Mouse (Mus musculus) hindbrain, postnatal 0 days (tissue): ENCODE measurements around the gene Ms4a13. TPM values are rescaled to one million over a fixed set of nuclear protein-coding genes. Genes with fewer than 3 reads are reported as not detected.

ENCODE experiments used
- ATAC-seq: fragments of 200-750 bp; cut with Nextera tagmentation; 2 replicates; pipeline ENCODE4 v1.8.0; 2017; ENCODE audit warnings: mild to moderate bottlenecking, moderate TSS enrichment, moderate library complexity
- DNase-seq: peaks from one replicate; pipeline ENCODE4 v3.0.0-alpha.2; 2015; ENCODE audit warnings: low spot score
- H3K27ac ChIP-seq: fragments of 300-500 bp; sonication (generic); 2 replicates; pipeline ENCODE4 v1.5.1; 2014; ENCODE audit warnings: mild to moderate bottlenecking
- H3K27me3 ChIP-seq: fragments of 300-500 bp; sonication (generic); 2 replicates; pipeline ENCODE4 v1.6.1; 2014; ENCODE audit warnings: low read length, mixed read lengths; ENCODE audit not compliant: insufficient read depth
- H3K36me3 ChIP-seq: fragments of 300-500 bp; sonication (generic); 2 replicates; pipeline ENCODE4 v1.6.1; 2014; ENCODE audit warnings: low read length, mixed read lengths; ENCODE audit not compliant: insufficient read depth
- H3K4me1 ChIP-seq: fragments of 300-500 bp; sonication (generic); 2 replicates; pipeline ENCODE4 v1.6.1; 2014; ENCODE audit warnings: antibody characterized with exemption, low read length, mixed read lengths; ENCODE audit not compliant: insufficient read depth
- H3K4me2 ChIP-seq: fragments of 300-500 bp; sonication (generic); 2 replicates; pipeline ENCODE4 v1.6.1; 2014; ENCODE audit warnings: low read depth, mild to moderate bottlenecking, low read length, moderate library complexity, mixed read lengths
- H3K4me3 ChIP-seq: fragments of 300-500 bp; sonication (generic); 2 replicates; pipeline ENCODE4 v1.5.1; 2014; ENCODE audit warnings: low read length
- H3K9ac ChIP-seq: fragments of 300-500 bp; sonication (generic); replicated peaks from 2 replicates; pipeline ENCODE4 v1.6.1; 2014; ENCODE audit warnings: mild to moderate bottlenecking, low read length, moderate library complexity, mixed read lengths
- H3K9me3 ChIP-seq: fragments of 300-500 bp; sonication (generic); 2 replicates; pipeline ENCODE4 v1.6.1; 2016; ENCODE audit warnings: low read length, mixed read lengths
- CTCF ChIP-seq: IDR thresholded peaks from 2 replicates; pipeline ENCODE4 v1.5.1; 2016; ENCODE audit warnings: antibody characterized with exemption, control low read depth, low read depth
- WGBS: fragments of 180-500 bp; shearing (Covaris S2); extraction: QIAGEN DNeasy Blood & Tissue Kit; methylation state at CpG from one replicate; pipeline ENCODE4 v1.1.7; 2014; 5-methylcytosine and 5-hydroxymethylcytosine counted together
- polyA plus RNA-seq: library from polyadenylated mRNA; unstranded; fragments of >200 nt; fragmentation: Nextera tagmentation; extraction: Ambion mirVana; gene quantifications from 2 replicates; pipeline ENCODE4 v1.2.1, GENCODE M21; 2015
- total RNA-seq: library from RNA; depleted of rRNA; stranded (reverse); fragments of >200 nt; gene quantifications from 2 replicates; pipeline ENCODE4 v1.2.3, GENCODE M21; 2014; rRNA removed

Gene Ms4a13
- total RNA-seq (not detected in 2 replicates), polyA plus RNA-seq (not detected in 2 replicates)

- no peaks in the 10 kb centered on the region for H3K36me3 ChIP-seq
- H3K4me3 ChIP-seq, result no peak within 1 kb of the TSS
- H3K27me3 ChIP-seq, result no peaks in the 10 kb centered on the region
- H3K4me2 ChIP-seq, result no peak within 1 kb of the TSS
- H3K27ac ChIP-seq, result no peak within 1 kb of the TSS
- no peak within 1 kb of the TSS for H3K9ac ChIP-seq
- TF ChIP-seq CTCF, result no peak
- no peak for ATAC-seq
- no peaks in the 10 kb centered on the region for H3K9me3 ChIP-seq
- 65% methylated on average over 12 of the region's 12 CpGs for WGBS
- H3K4me1 ChIP-seq, result no peaks in the 10 kb centered on the region
- no peak for DNase-seq
Observed at GRCm38 (mm10) chr19:11196546-11196945, at the start of gene Ms4a13. Gene Ms4a13 (minus strand): TSS chr19:11196737.

- H3K36me3 ChIP-seq, result no peaks in the 10 kb centered on the region
- ATAC-seq, result no peak
- H3K27me3 ChIP-seq, result no peaks in the 10 kb centered on the region
- H3K4me1 ChIP-seq, result no peaks in the 10 kb centered on the region
- H3K4me3 ChIP-seq, result no peak overlapping the region
- no peak overlapping the region for H3K9ac ChIP-seq
- TF ChIP-seq CTCF, result no peak
- H3K9me3 ChIP-seq, result no peaks in the 10 kb centered on the region
- no peak overlapping the region for H3K27ac ChIP-seq
- no peak overlapping the region for H3K4me2 ChIP-seq
- DNase-seq, result no peak
Observed at GRCm38 (mm10) chr19:11244230-11244629, 47.7 kb upstream of the Ms4a13 start.

- no peak for TF ChIP-seq CTCF
- Histone ChIP-seq H3K9ac (no peak overlapping the region), H3K9me3 (no peaks in the 10 kb centered on the region), H3K27ac (no peak overlapping the region), H3K4me1 (no peaks in the 10 kb centered on the region), H3K4me3 (no peak overlapping the region), H3K27me3 (no peaks in the 10 kb centered on the region), H3K4me2 (no peak overlapping the region), H3K36me3 (no peaks in the 10 kb centered on the region)
- ATAC-seq, result peak; percentile 79; the same call in 1 of the 2 replicates
- DNase-seq, result peak; percentile 17
- WGBS, result 58% methylated on average over 5 of the region's 5 CpGs
Observed at GRCm38 (mm10) chr19:11242560-11242959, 46.0 kb upstream of the Ms4a13 start.

- no peaks in the 10 kb centered on the region for H3K9me3 ChIP-seq
- no peaks in the 10 kb centered on the region for H3K4me1 ChIP-seq
- no peak overlapping the region for H3K4me3 ChIP-seq
- TF ChIP-seq CTCF, result no peak
- H3K27ac ChIP-seq, result no peak overlapping the region
- no peaks in the 10 kb centered on the region for H3K36me3 ChIP-seq
- no peak for DNase-seq
- ATAC-seq, result no peak
- no peak overlapping the region for H3K4me2 ChIP-seq
- no peak overlapping the region for H3K9ac ChIP-seq
- no peaks in the 10 kb centered on the region for H3K27me3 ChIP-seq
Observed at GRCm38 (mm10) chr19:11235820-11236219, 39.3 kb upstream of the Ms4a13 start.

GRCm38 (mm10) chr19:11234921-11235735, 38.6 kb upstream of the Ms4a13 start:
- H3K4me1 ChIP-seq, result no peaks in the 10 kb centered on the region
- no peaks in the 10 kb centered on the region for H3K27me3 ChIP-seq
- H3K4me2 ChIP-seq, result no peak overlapping the region
- no peaks in the 10 kb centered on the region for H3K36me3 ChIP-seq
- ATAC-seq, result no peak
- H3K9ac ChIP-seq, result no peak overlapping the region
- no peak for DNase-seq
- WGBS, result 71% methylated on average over 5 of the region's 5 CpGs
- no peak overlapping the region for H3K27ac ChIP-seq
- H3K4me3 ChIP-seq, result no peak overlapping the region
- TF ChIP-seq CTCF, result no peak
- H3K9me3 ChIP-seq, result no peaks in the 10 kb centered on the region

GRCm38 (mm10) chr19:11234244-11234643, 37.7 kb upstream of the Ms4a13 start:
- no peak overlapping the region for H3K4me3 ChIP-seq
- 80% methylated on average over 5 of the region's 5 CpGs for WGBS
- H3K36me3 ChIP-seq, result no peaks in the 10 kb centered on the region
- H3K27ac ChIP-seq, result no peak overlapping the region
- H3K9ac ChIP-seq, result no peak overlapping the region
- H3K27me3 ChIP-seq, result no peaks in the 10 kb centered on the region
- H3K4me1 ChIP-seq, result no peaks in the 10 kb centered on the region
- ATAC-seq (no peak), DNase-seq (no peak)
- no peak for TF ChIP-seq CTCF
- no peaks in the 10 kb centered on the region for H3K9me3 ChIP-seq
- H3K4me2 ChIP-seq, result no peak overlapping the region

- DNase-seq, result no peak
- no peaks in the 10 kb centered on the region for H3K36me3 ChIP-seq
- no peak within 1 kb of the TSS for H3K27ac ChIP-seq
- no peak within 1 kb of the TSS for H3K4me2 ChIP-seq
- no peak within 1 kb of the TSS for H3K4me3 ChIP-seq
- no peak for TF ChIP-seq CTCF
- H3K27me3 ChIP-seq, result no peaks in the 10 kb centered on the region
- no peak for ATAC-seq
- H3K9ac ChIP-seq, result no peak within 1 kb of the TSS
- H3K9me3 ChIP-seq, result no peaks in the 10 kb centered on the region
- 73% methylated on average over 5 of the region's 5 CpGs for WGBS
- H3K4me1 ChIP-seq, result no peaks in the 10 kb centered on the region
Observed at GRCm38 (mm10) chr19:11232348-11232747, 35.8 kb upstream of the Ms4a13 start, which contains the start of gene Ms4a12. Gene Ms4a12 (minus strand): TSS chr19:11232448.
